Mouse (Mus musculus): ENCODE results near the gene Sp1. TPM values are rescaled to one million over a fixed set of nuclear protein-coding genes. Genes with fewer than 3 reads are reported as not detected.
A peak's percentile ranks its signal among the peaks of the same experiment; 100 is the strongest.

Sp1 gene
- total and polyA plus RNA-seq, 2 experiments from 2014 or later = 2.8 to 20.9 TPM

GRCm38 (mm10) chr15:102401278-102401677 lies 4.7 kb upstream of the Sp1 start:
- H3K4me3 ChIP-seq (ENCODE audit: low read depth, low read length) = no peak overlapping the region
- no peaks in the 10 kb centered on the region for H3K4me1 ChIP-seq (ENCODE audit: insufficient read depth, low read length)
- H3K9me3 ChIP-seq (ENCODE audit: low read length) = no peaks in the 10 kb centered on the region
- ATAC-seq (ENCODE audit: low FRiP score) (no peak), DNase-seq (ENCODE audit: low spot score) (no peak)
- no peak overlapping the region for H3K9ac ChIP-seq (replicated peaks; ENCODE audit: low read length, poor library complexity, severe bottlenecking)
- no peak overlapping the region for H3K27ac ChIP-seq (ENCODE audit: low read depth, low read length)
- TF ChIP-seq CTCF (IDR thresholded peaks at IDR 0.05) = no peak
- H3K27me3 ChIP-seq (ENCODE audit: insufficient read depth, low read length) = no peaks in the 10 kb centered on the region
- H3K36me3 ChIP-seq (ENCODE audit: insufficient read depth, low read length) = no peaks in the 10 kb centered on the region
- 81% methylated on average over 2 of the region's 2 CpGs for WGBS
- no peak overlapping the region for H3K4me2 ChIP-seq (ENCODE audit: low read depth, low read length, poor library complexity, severe bottlenecking)

GRCm38 (mm10) chr15:102402210-102402609 lies 3.7 kb upstream of the Sp1 start:
- Histone ChIP-seq H3K9ac (replicated peaks; ENCODE audit: low read length, poor library complexity, severe bottlenecking) (no peak overlapping the region), H3K36me3 (ENCODE audit: insufficient read depth, low read length) (no peaks in the 10 kb centered on the region), H3K27ac (ENCODE audit: low read depth, low read length) (no peak overlapping the region), H3K9me3 (ENCODE audit: low read length) (no peaks in the 10 kb centered on the region), H3K4me1 (ENCODE audit: insufficient read depth, low read length) (0 out of 2 replicates have a peak, but pooled peaks cover 3% of the 10 kb centered on the region), H3K27me3 (ENCODE audit: insufficient read depth, low read length) (no peaks in the 10 kb centered on the region), H3K4me2 (ENCODE audit: low read depth, low read length, poor library complexity, severe bottlenecking) (no peak overlapping the region), H3K4me3 (ENCODE audit: low read depth, low read length) (no peak overlapping the region)
- no peak for ATAC-seq (ENCODE audit: low FRiP score)
- 98% methylated on average over 3 of the region's 3 CpGs for WGBS
- no peak for TF ChIP-seq CTCF (IDR thresholded peaks at IDR 0.05)
- no peak for DNase-seq (ENCODE audit: low spot score)

GRCm38 (mm10) chr15:102404608-102405488 lies 1.1 kb upstream of the Sp1 start:
- Histone ChIP-seq H3K27ac (ENCODE audit: low read depth, low read length) (peak overlapping the region; percentile 98), H3K9ac (replicated peaks; ENCODE audit: low read length, poor library complexity, severe bottlenecking) (peak overlapping the region; percentile 65), H3K4me2 (ENCODE audit: low read depth, low read length, poor library complexity, severe bottlenecking) (peak overlapping the region; percentile 52), H3K4me1 (ENCODE audit: insufficient read depth, low read length) (peaks cover 12% of the 10 kb centered on the region; the same call in 1 of the 2 replicates), H3K4me3 (ENCODE audit: low read depth, low read length) (peak overlapping the region; percentile 42), H3K9me3 (ENCODE audit: low read length) (no peaks in the 10 kb centered on the region), H3K27me3 (ENCODE audit: insufficient read depth, low read length) (no peaks in the 10 kb centered on the region), H3K36me3 (ENCODE audit: insufficient read depth, low read length) (peaks cover 18% of the 10 kb centered on the region)
- ATAC-seq (ENCODE audit: low FRiP score) = no peak
- TF ChIP-seq CTCF (IDR thresholded peaks at IDR 0.05) = peak; percentile 68
- DNase-seq (ENCODE audit: low spot score) = no peak
- 16% methylated on average over 34 of the region's 34 CpGs for WGBS

- DNase-seq (ENCODE audit: low spot score) (peak; percentile 62), ATAC-seq (ENCODE audit: low FRiP score) (no peak)
- Histone ChIP-seq H3K9ac (replicated peaks; ENCODE audit: low read length, poor library complexity, severe bottlenecking) (peak overlapping the region; percentile 96), H3K9me3 (ENCODE audit: low read length) (no peaks in the 10 kb centered on the region), H3K27me3 (ENCODE audit: insufficient read depth, low read length) (no peaks in the 10 kb centered on the region), H3K4me3 (ENCODE audit: low read depth, low read length) (peak overlapping the region; percentile 80), H3K4me2 (ENCODE audit: low read depth, low read length, poor library complexity, severe bottlenecking) (peak overlapping the region; percentile 62), H3K36me3 (ENCODE audit: insufficient read depth, low read length) (peaks cover 21% of the 10 kb centered on the region), H3K4me1 (ENCODE audit: insufficient read depth, low read length) (peaks cover 12% of the 10 kb centered on the region; the same call in 1 of the 2 replicates), H3K27ac (ENCODE audit: low read depth, low read length) (peak overlapping the region; percentile 94)
- under 1% methylated on average over 26 of the region's 69 CpGs for WGBS
- no peak for TF ChIP-seq CTCF (IDR thresholded peaks at IDR 0.05)
Observed at GRCm38 (mm10) chr15:102406196-102406911, 411 bp downstream of the Sp1 start.

- peak overlapping the region; percentile 62 for H3K4me2 ChIP-seq (ENCODE audit: low read depth, low read length, poor library complexity, severe bottlenecking)
- H3K4me1 ChIP-seq (ENCODE audit: insufficient read depth, low read length) = peaks cover 12% of the 10 kb centered on the region; the same call in 1 of the 2 replicates
- peak overlapping the region; percentile 94 for H3K27ac ChIP-seq (ENCODE audit: low read depth, low read length)
- no peaks in the 10 kb centered on the region for H3K9me3 ChIP-seq (ENCODE audit: low read length)
- peak overlapping the region; percentile 80 for H3K4me3 ChIP-seq (ENCODE audit: low read depth, low read length)
- DNase-seq (ENCODE audit: low spot score) (no peak), ATAC-seq (ENCODE audit: low FRiP score) (no peak)
- WGBS = 20% methylated on average over 3 of the region's 3 CpGs
- H3K9ac ChIP-seq (replicated peaks; ENCODE audit: low read length, poor library complexity, severe bottlenecking) = peak overlapping the region; percentile 96
- H3K36me3 ChIP-seq (ENCODE audit: insufficient read depth, low read length) = peaks cover 21% of the 10 kb centered on the region
- TF ChIP-seq CTCF (IDR thresholded peaks at IDR 0.05) = no peak
- H3K27me3 ChIP-seq (ENCODE audit: insufficient read depth, low read length) = no peaks in the 10 kb centered on the region
Observed at GRCm38 (mm10) chr15:102406912-102407580, 1.1 kb downstream of the Sp1 start.

All from midbrain, postnatal 0 days (tissue).